Mouse (Mus musculus) retina, embryonic 14.5 days (tissue): ENCODE measurements around the gene Pprc1.

Experiments
- DNase-seq: peaks from one replicate; pipeline ENCODE4 v3.0.0-alpha.2; 2015; ENCODE audit warnings: low spot score

Pprc1 gene

GRCm38 (mm10) chr19:46033911-46034310, 10.8 kb upstream of the Pprc1 start:
- DNase-seq, result no peak

DNA sequence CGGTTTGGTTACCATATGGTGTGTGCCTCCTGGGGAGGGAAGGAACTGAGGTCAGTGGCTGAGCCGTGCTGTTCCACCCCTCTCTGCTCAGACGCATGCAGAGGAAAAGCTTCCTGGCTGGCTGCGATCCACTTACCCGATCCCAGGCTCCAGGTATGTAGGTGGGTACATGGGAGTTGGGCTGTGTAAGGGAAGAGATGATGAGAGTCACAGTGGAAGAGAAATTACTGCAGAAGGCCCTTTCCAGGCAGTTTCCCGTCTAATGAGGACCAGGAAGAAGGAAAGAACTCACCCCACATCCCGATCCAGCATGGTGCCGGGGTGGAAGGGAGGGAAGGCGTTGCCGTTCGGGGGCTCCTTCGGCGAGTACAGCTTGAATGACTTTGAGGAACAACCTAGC, 8.7 kb upstream of the Pprc1 start:
- no peak for DNase-seq

DNA sequence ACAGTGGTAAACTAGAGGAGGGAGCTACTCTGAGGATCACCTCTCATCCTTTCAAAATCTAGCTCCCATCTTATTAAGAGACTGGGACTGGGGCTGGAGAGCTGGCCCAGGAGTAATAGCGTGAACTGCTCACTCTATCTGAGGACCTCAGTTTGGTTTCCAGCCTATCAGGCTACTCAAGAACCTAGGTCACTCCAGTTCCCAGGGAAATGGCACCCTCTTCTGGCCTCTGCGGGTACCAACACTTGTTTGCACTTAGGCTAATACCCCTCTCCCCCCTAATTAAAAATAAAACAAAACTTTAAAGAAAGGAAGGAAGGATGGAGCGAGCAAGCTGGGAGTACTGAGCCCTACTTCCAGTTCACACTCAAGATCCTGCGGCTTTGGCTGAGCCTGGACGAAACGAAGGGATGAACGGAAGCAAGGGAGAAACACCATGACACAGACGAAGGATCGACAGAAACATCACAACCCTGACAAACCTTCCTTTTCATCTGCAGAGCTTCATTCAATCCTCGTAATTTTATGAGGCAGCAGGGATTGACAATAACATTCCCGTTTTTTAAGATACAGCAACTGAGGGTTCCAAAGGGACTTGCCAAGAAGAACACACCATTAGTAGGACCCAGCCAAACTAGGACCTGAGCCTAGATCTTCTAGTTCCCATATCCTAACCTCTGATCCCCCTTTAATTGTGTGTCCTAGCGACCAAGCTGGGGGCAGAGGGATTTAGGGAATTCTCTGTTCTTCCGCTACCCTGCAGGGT, 8.0 kb upstream of the Pprc1 start:
- peak; percentile 51 for DNase-seq

DNA sequence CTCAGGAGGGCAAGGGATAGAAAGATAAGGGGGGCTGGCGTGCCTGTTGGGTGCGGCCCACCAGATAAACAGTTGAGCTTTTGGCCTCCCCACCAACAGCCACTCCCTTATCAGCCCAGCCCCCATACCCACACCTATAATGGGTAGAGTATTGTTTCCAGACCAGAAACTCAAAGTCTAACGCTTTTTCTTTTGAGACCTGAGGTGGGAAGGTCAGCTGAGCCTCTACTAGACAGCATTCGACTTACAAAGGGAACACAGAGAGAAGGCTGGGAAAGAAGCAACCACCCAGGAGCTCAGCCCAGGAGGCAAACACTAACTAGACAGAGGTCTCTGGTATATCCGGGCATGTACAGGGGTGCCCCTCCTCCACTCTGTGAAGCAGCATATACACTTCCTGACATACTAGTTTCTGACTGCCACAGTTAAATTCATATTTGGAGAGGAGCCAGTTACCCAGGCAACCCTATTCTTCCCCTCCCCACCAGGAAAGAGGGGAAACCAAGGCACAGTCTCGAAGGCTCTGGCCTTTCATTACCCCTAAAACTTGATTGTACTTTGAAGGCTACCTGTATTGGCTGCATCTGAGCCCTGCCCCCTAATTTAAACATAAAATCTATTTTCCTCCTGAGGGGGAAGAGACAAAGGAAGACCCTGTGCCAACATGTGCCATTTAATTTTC, 7.3 kb upstream of the Pprc1 start:
- no peak for DNase-seq

GRCm38 (mm10) chr19:46037925-46038850, 6.5 kb upstream of the Pprc1 start:
- no peak for DNase-seq

DNA sequence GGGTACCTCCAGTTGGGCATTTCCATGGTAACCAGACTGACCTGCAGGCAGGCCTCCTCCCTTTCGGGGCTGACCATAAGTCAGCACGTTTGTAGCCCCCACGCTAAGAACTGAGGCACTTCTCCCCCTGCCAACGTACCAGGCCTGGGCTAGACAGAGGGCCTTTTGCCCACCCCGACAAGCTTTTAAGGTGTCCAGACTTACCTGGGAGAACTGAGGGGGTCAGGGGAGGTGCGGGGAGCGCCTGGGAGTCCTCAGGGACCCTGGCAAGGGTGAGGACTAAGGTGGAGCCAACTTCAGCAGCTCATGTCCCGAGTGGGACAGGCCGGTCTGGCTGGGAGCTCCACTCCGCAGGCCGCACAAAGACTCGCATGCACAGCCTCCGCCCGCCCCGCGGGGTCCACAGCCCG, 5.8 kb upstream of the Pprc1 start:
- no peak for DNase-seq

DNA sequence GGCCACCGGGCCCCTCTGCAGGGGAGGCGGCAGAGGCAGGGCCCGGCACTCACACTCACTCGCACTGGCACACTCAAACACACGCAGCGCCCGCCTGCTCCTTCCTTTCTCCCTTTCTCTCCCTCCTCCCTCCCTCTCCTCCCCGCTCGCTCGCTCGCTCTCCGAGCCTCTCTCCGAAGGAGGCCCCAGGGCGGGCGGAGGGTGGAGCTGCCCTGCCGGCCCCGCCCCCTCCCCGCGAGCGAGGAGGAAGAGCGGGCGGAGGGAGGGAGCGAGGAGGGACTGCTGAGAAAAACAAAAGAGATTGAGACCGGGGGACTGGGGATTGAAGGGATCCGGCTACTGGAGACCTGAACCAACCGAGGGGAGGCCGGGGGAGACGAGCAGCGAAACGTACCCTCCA, 5.2 kb upstream of the Pprc1 start:
- DNase-seq, result peak; percentile 94

GRCm38 (mm10) chr19:46040149-46040902, 4.4 kb upstream of the Pprc1 start:
- DNase-seq, result no peak

- no peak for DNase-seq
Measured at GRCm38 (mm10) chr19:46041299-46041932, 3.3 kb upstream of the Pprc1 start.

GRCm38 (mm10) chr19:46041933-46042475, 2.7 kb upstream of the Pprc1 start:
- peak; percentile 91 for DNase-seq

- DNase-seq, result peak; percentile 68
Measured at GRCm38 (mm10) chr19:46042476-46043011, 2.1 kb upstream of the Pprc1 start.

- no peak for DNase-seq
Measured at GRCm38 (mm10) chr19:46043380-46043779, 1.3 kb upstream of the Pprc1 start.

DNA sequence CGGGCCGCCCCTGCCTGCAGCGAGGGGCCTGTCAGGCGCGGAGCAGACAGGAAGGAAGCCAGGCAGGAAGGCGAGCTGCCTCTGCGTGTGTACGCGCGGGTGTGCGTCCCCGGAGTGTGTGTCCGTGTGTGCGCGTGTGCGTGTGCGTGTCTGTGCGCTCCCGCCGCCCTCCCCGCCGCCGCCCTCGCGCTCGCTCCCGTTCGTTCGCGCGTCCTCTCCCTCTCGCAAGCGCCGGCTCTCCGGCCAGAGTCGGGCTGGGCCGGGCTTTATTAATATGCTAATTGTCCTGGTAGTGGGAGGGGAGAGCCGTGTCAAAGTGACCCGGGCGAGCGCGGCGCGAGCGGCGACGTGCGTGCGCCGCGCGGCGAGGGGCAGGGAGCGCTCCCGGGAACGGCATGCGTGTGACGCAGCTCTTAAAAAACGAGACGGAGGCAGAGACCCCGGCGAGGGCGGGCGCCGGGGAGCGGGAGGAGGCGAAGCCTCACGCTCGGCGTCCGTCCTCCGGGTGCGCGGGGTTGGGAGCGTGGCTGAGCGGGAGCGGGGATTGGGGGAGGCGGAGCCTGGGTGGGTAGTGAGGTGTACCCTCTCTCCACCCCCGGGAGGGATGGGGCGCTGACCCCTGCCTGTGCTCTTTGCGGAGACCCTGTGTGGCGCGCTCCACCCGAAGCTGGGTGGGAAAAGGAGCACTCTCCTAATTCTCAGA, 458 bp downstream of the Pprc1 start, which contains the start of gene Ldb1:
Ldb1 (minus strand) TSS at position 222 of the 703 bp plus-strand sequence.
- DNase-seq, result peak; percentile 86

- peak; percentile 64 for DNase-seq
Measured at GRCm38 (mm10) chr19:46045696-46046311, 1.1 kb downstream of the Pprc1 start.

- peak; percentile 21 for DNase-seq
Measured at GRCm38 (mm10) chr19:46046621-46047025, 1.9 kb downstream of the Pprc1 start.

DNA sequence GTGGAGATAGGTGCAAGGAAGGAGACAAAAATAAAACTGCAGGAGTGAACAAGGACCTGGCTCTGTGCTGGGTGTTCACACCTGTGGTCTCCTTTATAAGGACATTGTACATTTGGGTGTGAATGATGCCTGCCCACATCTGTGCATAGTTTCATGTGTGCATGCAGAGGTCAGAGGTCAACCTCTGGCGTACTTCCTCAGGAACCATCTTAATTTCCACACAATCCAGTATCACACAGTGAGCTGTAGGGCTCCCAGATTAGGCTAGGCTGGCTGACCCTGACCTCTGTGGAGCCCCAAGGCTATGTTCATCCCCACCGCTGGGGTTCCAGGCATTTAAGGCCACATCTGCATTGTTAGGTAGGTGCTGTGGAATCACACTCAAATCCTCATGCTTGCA, 2.7 kb downstream of the Pprc1 start:
- DNase-seq, result no peak

DNA sequence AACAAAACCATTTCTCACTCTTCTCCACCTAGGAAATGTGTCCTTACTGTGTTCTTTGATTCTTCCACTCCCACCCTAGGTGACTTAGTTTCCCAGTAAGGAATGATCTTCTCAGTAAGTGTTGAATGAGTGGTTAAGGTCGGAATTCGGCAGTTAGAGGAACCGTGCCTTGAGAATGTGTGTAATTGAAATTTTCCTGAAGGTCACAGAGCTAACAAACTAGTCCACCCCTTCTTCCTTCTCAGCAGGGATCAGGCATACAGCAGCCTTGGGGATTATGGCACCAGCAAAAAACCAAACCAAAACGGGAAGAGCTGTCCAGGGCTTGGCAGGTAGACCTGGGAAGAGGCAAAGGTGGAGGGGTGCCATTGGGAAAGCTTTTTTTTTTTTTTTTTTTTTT, 4.4 kb downstream of the Pprc1 start:
- no peak for DNase-seq

DNA sequence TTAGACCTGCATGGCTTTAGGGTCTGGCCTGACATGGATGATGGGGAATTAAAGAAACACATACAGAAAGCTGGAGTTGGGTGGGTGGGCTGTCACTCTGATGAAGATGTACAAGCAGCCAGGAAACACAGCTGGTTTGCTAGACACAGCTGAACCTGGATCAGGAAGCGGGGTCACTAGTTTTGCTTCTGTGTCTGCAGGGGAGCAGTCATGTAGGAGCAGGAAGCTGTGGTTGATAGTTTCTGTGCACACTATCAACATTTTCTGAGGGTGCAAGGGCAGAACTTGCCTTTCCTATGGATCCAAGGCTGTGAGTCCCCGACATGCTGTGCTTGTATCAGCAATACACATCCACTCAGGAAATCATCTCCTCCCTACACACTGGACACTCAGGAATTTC, 5.8 kb downstream of the Pprc1 start:
- no peak for DNase-seq

GRCm38 (mm10) chr19:46055752-46056387, 11.2 kb downstream of the Pprc1 start:
- no peak for DNase-seq
